Mouse (Mus musculus) liver, embryonic 13.5 days (tissue): ENCODE results near the gene Lsp1. TPM values are rescaled to one million over a fixed set of nuclear protein-coding genes. Genes with fewer than 3 reads are reported as not detected.

Experiments used
- ATAC-seq: fragments of 200-750 bp; cut with Nextera tagmentation; 2 replicates; pipeline ENCODE4 v1.8.0; 2017; ENCODE audit warnings: low read depth, mild to moderate bottlenecking, moderate number of reproducible peaks, moderate library complexity
- DNase-seq: peaks from one replicate; pipeline ENCODE4 v3.0.0; 2022
- H3K27ac ChIP-seq: fragments of 300-500 bp; sonication (generic); 2 replicates; pipeline ENCODE4 v1.5.1; 2015; ENCODE audit warnings: moderate library complexity, mild to moderate bottlenecking, inconsistent platforms
- H3K27me3 ChIP-seq: fragments of 300-500 bp; sonication (generic); 2 replicates; pipeline ENCODE4 v1.6.1; 2015; ENCODE audit warnings: mild to moderate bottlenecking, inconsistent platforms
- H3K36me3 ChIP-seq: fragments of 300-500 bp; sonication (generic); 2 replicates; pipeline ENCODE4 v1.6.1; 2015; ENCODE audit warnings: mild to moderate bottlenecking, inconsistent platforms
- H3K4me1 ChIP-seq: fragments of 300-500 bp; sonication (generic); replicated peaks from 2 replicates; pipeline ENCODE4 v1.6.1; 2015; ENCODE audit warnings: inconsistent platforms
- H3K4me2 ChIP-seq: fragments of 300-500 bp; sonication (generic); 2 replicates; pipeline ENCODE4 v1.6.1; 2015; ENCODE audit warnings: inconsistent platforms, mild to moderate bottlenecking, moderate library complexity
- H3K4me3 ChIP-seq: fragments of 300-500 bp; sonication (generic); replicated peaks from 2 replicates; pipeline ENCODE4 v1.5.1; 2015; ENCODE audit warnings: mild to moderate bottlenecking, inconsistent platforms
- H3K9ac ChIP-seq: fragments of 300-500 bp; sonication (generic); 2 replicates; pipeline ENCODE4 v1.6.1; 2015; ENCODE audit warnings: mild to moderate bottlenecking, inconsistent platforms
- H3K9me3 ChIP-seq: fragments of 300-500 bp; sonication (generic); replicated peaks from 2 replicates; pipeline ENCODE4 v1.6.1; 2016; ENCODE audit warnings: inconsistent platforms
- WGBS: fragments of 180-500 bp; shearing (Covaris S2); methylation state at CpG from one replicate; pipeline ENCODE4 v1.1.7; 2015; ENCODE audit not compliant: insufficient replicate concordance; 5-methylcytosine and 5-hydroxymethylcytosine counted together
- polyA plus RNA-seq: library from polyadenylated mRNA; unstranded; fragments of >200 nt; fragmentation: Nextera tagmentation; extraction: Ambion mirVana; gene quantifications from 2 replicates; pipeline ENCODE4 v1.2.1, GENCODE M21; 2015

The Lsp1 gene
- polyA plus RNA-seq, 1 experiment from 2014 or later: 15.5 TPM

GRCm38 (mm10) chr7:142505942-142506341 is 45.3 kb downstream of the Lsp1 start:
- ATAC-seq (no peak; the same call in 1 of the 2 replicates), DNase-seq (no peak)
- no peaks in the 10 kb centered on the region for H3K9me3 ChIP-seq
- H3K4me3 ChIP-seq: no peak overlapping the region
- no peaks in the 10 kb centered on the region for H3K36me3 ChIP-seq
- peaks cover 3% of the 10 kb centered on the region; the same call in 1 of the 2 replicates for H3K4me1 ChIP-seq
- H3K27ac ChIP-seq: no peak overlapping the region
- no peak overlapping the region for H3K9ac ChIP-seq
- 39% methylated on average over 2 of the region's 2 CpGs for WGBS
- no peak overlapping the region for H3K4me2 ChIP-seq
- H3K27me3 ChIP-seq: peaks cover 8% of the 10 kb centered on the region; the same call in 1 of the 2 replicates

GRCm38 (mm10) chr7:142506501-142506900 is 45.9 kb downstream of the Lsp1 start:
- no peaks in the 10 kb centered on the region for H3K9me3 ChIP-seq
- H3K4me2 ChIP-seq: no peak overlapping the region
- no peak for DNase-seq
- ATAC-seq: no peak
- H3K27me3 ChIP-seq: peaks cover 11% of the 10 kb centered on the region; the same call in 1 of the 2 replicates
- no peaks in the 10 kb centered on the region for H3K36me3 ChIP-seq
- no peak overlapping the region for H3K9ac ChIP-seq
- no peak overlapping the region for H3K4me3 ChIP-seq
- peaks cover 3% of the 10 kb centered on the region; the same call in 1 of the 2 replicates for H3K4me1 ChIP-seq
- H3K27ac ChIP-seq: no peak overlapping the region
- WGBS: 45% methylated on average over 4 of the region's 4 CpGs

GRCm38 (mm10) chr7:142507453-142507852 is 46.8 kb downstream of the Lsp1 start:
- H3K4me3 ChIP-seq: no peak overlapping the region
- DNase-seq (no peak), ATAC-seq (no peak)
- H3K9me3 ChIP-seq: no peaks in the 10 kb centered on the region
- no peak overlapping the region for H3K9ac ChIP-seq
- WGBS: 86% methylated on average over 9 of the region's 9 CpGs
- H3K27ac ChIP-seq: no peak overlapping the region
- peaks cover 3% of the 10 kb centered on the region; the same call in 1 of the 2 replicates for H3K4me1 ChIP-seq
- no peaks in the 10 kb centered on the region for H3K36me3 ChIP-seq
- H3K4me2 ChIP-seq: no peak overlapping the region
- H3K27me3 ChIP-seq: peaks cover 11% of the 10 kb centered on the region; the same call in 1 of the 2 replicates

- H3K27ac ChIP-seq: no peak overlapping the region
- no peak for DNase-seq
- 0 out of 2 replicates have a peak, but pooled peaks cover 7% of the 10 kb centered on the region for H3K27me3 ChIP-seq
- ATAC-seq: no peak
- 71% methylated on average over 14 of the region's 14 CpGs for WGBS
- H3K4me3 ChIP-seq: no peak overlapping the region
- H3K9me3 ChIP-seq: no peaks in the 10 kb centered on the region
- peaks cover 3% of the 10 kb centered on the region; the same call in 1 of the 2 replicates for H3K4me1 ChIP-seq
- H3K36me3 ChIP-seq: no peaks in the 10 kb centered on the region
- H3K9ac ChIP-seq: no peak overlapping the region
- H3K4me2 ChIP-seq: no peak overlapping the region
Observed at GRCm38 (mm10) chr7:142509518-142509917, 48.9 kb downstream of the Lsp1 start.

- DNase-seq: no peak
- Histone ChIP-seq H3K27me3 (0 out of 2 replicates have a peak, but pooled peaks cover 7% of the 10 kb centered on the region), H3K9me3 (no peaks in the 10 kb centered on the region), H3K27ac (no peak overlapping the region), H3K36me3 (no peaks in the 10 kb centered on the region), H3K4me1 (peaks cover 3% of the 10 kb centered on the region; the same call in 1 of the 2 replicates), H3K9ac (no peak overlapping the region), H3K4me2 (no peak overlapping the region), H3K4me3 (no peak overlapping the region)
- WGBS: 33% methylated on average over 12 of the region's 12 CpGs
- ATAC-seq: no peak
Observed at GRCm38 (mm10) chr7:142510021-142510777, 49.6 kb downstream of the Lsp1 start.

GRCm38 (mm10) chr7:142514048-142514447 is 53.4 kb downstream of the Lsp1 start:
- H3K9me3 ChIP-seq: no peaks in the 10 kb centered on the region
- H3K4me2 ChIP-seq: no peak overlapping the region
- H3K4me1 ChIP-seq: no peaks in the 10 kb centered on the region; the same call in 1 of the 2 replicates
- ATAC-seq: no peak
- no peak overlapping the region for H3K9ac ChIP-seq
- no peaks in the 10 kb centered on the region for H3K36me3 ChIP-seq
- WGBS: 59% methylated on average over 4 of the region's 4 CpGs
- 0 out of 2 replicates have a peak, but pooled peaks cover 7% of the 10 kb centered on the region for H3K27me3 ChIP-seq
- no peak overlapping the region for H3K27ac ChIP-seq
- no peak overlapping the region for H3K4me3 ChIP-seq
- no peak for DNase-seq

DNA sequence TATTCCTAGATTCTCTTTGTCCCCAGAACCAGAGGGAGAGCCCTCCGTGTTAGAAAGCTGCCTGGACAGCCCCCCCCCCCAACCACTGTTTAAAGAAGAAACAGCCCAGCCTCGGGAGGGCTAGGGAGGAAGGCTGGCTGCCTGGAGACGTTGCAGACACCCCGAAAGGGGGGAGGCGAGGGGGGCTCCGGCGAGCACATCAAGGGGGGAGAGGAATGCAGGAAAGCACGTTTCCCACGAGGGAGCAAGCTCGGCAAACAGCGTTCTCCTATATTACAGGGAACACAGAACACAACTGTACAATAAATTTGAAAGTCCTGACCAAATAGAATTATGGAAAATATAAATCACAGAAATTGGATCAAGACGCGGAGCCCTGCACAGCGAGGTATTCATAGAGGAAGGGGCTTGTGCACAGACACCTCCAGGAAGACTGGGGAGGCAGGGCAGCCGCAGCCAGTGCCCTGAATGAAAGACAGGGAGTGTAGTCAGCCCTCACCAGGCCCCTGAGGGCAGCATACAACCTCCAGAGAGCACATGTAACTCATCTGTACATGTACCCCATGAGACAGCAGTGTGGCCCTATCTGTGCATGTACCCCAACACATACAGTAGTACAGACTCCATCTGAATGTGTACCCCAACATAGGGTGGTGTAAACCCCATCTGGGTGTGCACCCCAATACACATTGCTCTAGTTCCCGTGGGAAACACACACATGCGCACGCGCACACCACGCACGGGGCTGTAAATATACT is 55.8 kb downstream of the Lsp1 start:
- Histone ChIP-seq H3K4me3 (no peak overlapping the region), H3K9ac (no peak overlapping the region), H3K4me2 (no peak overlapping the region), H3K27me3 (0 out of 2 replicates have a peak, but pooled peaks cover 2% of the 10 kb centered on the region), H3K27ac (peak overlapping the region; percentile 23; the same call in 1 of the 2 replicates), H3K36me3 (no peaks in the 10 kb centered on the region), H3K9me3 (no peaks in the 10 kb centered on the region), H3K4me1 (no peaks in the 10 kb centered on the region)
- ATAC-seq (no peak), DNase-seq (no peak)
- 54% methylated on average over 21 of the region's 21 CpGs for WGBS

DNA sequence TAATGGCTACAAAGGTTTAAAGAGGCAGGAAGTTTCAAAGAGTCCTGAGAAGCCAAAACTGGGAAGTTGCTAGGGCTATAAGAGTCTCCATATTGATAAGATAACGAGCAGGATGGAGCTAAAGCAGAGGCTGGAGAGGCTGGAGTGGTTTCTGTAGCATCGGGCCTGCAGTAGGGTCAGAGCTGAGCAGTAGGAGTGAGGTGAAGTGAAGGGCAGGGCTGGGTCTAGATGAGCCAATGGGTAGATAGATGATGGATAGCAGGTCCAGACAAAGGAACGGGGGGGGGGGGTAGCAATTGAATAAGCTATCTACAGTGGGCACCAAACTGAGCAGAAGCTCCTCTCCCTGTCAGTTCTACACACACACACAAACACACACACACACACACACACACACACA is 56.9 kb downstream of the Lsp1 start:
- H3K27me3 ChIP-seq: 0 out of 2 replicates have a peak, but pooled peaks cover 2% of the 10 kb centered on the region
- H3K4me1 ChIP-seq: 0 out of 2 replicates have a peak, but pooled peaks cover under 1% of the 10 kb centered on the region
- no peaks in the 10 kb centered on the region for H3K36me3 ChIP-seq
- no peak for DNase-seq
- H3K9me3 ChIP-seq: no peaks in the 10 kb centered on the region
- H3K27ac ChIP-seq: no peak overlapping the region
- 24% methylated on average over 3 of the region's 3 CpGs for WGBS
- H3K4me2 ChIP-seq: no peak overlapping the region
- no peak overlapping the region for H3K4me3 ChIP-seq
- ATAC-seq: no peak
- no peak overlapping the region for H3K9ac ChIP-seq

DNA sequence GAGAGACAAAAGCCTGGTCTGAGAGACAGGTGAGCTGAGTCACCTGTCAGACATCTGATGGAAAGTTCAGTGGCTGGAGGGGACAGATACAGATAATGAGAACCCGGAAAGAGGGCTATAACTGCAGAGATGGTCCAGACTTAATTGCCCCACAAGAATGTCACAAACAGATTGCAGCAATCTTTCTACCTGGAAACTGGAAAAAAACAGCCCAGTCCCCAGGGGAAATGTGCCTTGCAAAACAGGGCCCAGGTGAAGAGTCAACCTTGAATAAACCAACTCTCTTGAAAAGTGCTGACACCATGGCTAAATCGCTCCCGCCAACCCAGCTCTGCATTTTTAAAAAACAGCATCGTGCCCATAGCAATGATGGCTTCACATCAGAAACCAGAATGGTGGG is 59.7 kb downstream of the Lsp1 start:
- Histone ChIP-seq H3K27ac (no peak overlapping the region), H3K9ac (no peak overlapping the region), H3K4me3 (no peak overlapping the region), H3K9me3 (no peaks in the 10 kb centered on the region), H3K4me1 (peaks cover 20% of the 10 kb centered on the region), H3K27me3 (0 out of 2 replicates have a peak, but pooled peaks cover 2% of the 10 kb centered on the region), H3K36me3 (no peaks in the 10 kb centered on the region), H3K4me2 (no peak overlapping the region)
- ATAC-seq: no peak
- 61% methylated on average over 4 of the region's 4 CpGs for WGBS
- DNase-seq: no peak

GRCm38 (mm10) chr7:142522352-142522751 is 61.7 kb downstream of the Lsp1 start:
- Histone ChIP-seq H3K9me3 (no peaks in the 10 kb centered on the region), H3K4me1 (peaks cover 36% of the 10 kb centered on the region), H3K27ac (no peak overlapping the region), H3K36me3 (no peaks in the 10 kb centered on the region), H3K4me2 (no peak overlapping the region), H3K4me3 (no peak overlapping the region), H3K9ac (no peak overlapping the region), H3K27me3 (0 out of 2 replicates have a peak, but pooled peaks cover 3% of the 10 kb centered on the region)
- ATAC-seq: no peak
- peak; percentile 32 for DNase-seq
- 24% methylated on average over 4 of the region's 4 CpGs for WGBS
